Mouse (Mus musculus) retina, postnatal 7 days (tissue): ENCODE results near the gene Serpinb3b.
"Not testable (repeated sequence)": the region's sequence is repeated elsewhere in the genome, so short reads cannot be mapped to it uniquely, and the experiment has no call there.

Experiments used
- DNase-seq: peaks from one replicate; pipeline ENCODE4 v3.0.0-alpha.2; 2012; ENCODE audit warnings: low read depth, low spot score

The Serpinb3b gene

DNA sequence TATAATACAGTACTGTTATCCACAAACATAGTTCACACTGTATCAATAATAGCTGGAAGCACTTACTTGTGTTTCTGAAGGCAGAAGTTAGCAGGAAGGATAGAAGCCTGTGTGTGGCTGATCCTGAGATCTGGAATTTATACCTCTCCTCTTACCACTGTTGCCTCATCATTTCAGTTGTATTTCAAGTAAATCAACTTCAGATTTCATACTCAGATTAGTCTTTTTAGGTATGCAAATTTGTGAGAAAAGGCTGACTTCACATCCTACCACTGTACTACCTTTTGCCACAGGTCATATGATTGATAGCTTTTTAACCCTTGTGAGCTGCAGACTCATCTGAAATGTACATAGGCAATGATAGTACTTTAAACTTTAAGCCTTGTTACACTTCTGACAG, at the start of gene Serpinb3b, which contains the start of gene Serpinb3c:
TSS of gene Serpinb3b (minus strand) at position 101 of the 400 bp plus-strand sequence.
TSS of gene Serpinb3c (minus strand) at position 111 of the 400 bp plus-strand sequence.
- DNase-seq, result not testable (repeated sequence)

- not testable (repeated sequence) for DNase-seq
These were observed 35.0 kb downstream of the Serpinb3b start for GRCm38 (mm10) chr1:107243170-107243569.

GRCm38 (mm10) chr1:107217276-107217675, 60.9 kb downstream of the Serpinb3b start:
- DNase-seq, result not testable (repeated sequence)

DNA sequence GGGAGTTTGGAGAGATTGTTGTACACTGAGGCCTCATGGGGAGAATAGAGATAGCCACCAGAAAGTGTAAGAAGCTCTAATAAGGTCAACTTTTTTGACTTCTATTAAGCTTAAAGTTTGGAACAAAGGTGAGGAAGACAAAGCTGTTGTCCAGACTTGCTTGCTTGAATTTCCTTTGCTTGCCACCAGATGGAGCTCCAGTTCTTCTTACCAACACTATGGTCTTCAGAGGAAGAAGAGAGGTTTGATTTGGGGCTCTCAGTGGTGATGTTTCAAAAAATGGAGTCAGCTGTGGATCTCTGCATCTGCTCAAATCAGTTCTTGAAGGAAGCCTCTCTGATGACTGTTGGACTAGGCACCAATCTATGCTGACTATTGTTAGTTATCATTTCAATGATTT, 150.7 kb downstream of the Serpinb3b start:
- not testable (repeated sequence) for DNase-seq
